Comparison of ENCODE assay signal across 17 mouse cellular contexts in the genomic region with DNA sequence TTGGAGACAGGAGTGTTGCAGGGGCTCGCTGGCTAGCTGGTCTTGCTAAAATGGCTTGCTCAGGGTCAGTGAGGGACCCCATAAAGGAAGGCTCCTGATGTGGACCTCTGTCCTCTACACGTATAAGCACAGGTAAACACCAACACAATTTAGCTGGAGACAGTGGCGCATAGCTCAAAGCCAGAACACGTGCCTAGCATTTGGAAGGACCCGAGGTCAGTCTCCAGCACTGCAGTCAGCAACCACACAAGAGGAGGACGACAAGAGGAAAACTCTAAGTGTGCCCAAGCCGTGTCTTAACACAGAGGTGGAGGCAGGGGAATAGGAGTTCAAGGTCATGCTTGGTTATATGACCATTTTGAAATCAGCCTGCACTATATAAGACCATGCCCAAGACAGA. TPM values are rescaled to one million over a fixed set of nuclear protein-coding genes. Genes with fewer than 3 reads are reported as not detected.
DNase-seq lines count a peak whose midpoint lies in the region; ATAC-seq and TF ChIP-seq lines count a peak whose summit lies in the region.
"Had no signal": no experiment of that assay in that cellular context is flagged by ENCODE, and none has a peak within 500 bp of the region (broad histone marks: within the 10 kb centered on the region; RNA-seq: fewer than 3 reads in every experiment).

No protein-coding gene starts in this region.

- H3K4me2 ChIP-seq in heart, postnatal 0 days (ENCODE audit: low read depth, low read length) = no peak overlapping the region
- H3K4me2 ChIP-seq in heart, embryonic 11.5 days = no peak overlapping the region
- no peak overlapping the region for H3K4me2 ChIP-seq in kidney, postnatal 0 days (ENCODE audit: low read length)
- H3K4me2 ChIP-seq: embryonic facial prominence, embryonic 13.5 days; limb, embryonic 13.5 days; lung, embryonic 14.5 days; midbrain, embryonic 12.5 days; neural tube, embryonic 12.5 days had no signal

- 79% methylated on average over 7 of the region's 7 CpGs for WGBS in heart, postnatal 0 days
- WGBS in heart, embryonic 11.5 days (ENCODE audit: insufficient replicate concordance) = 87% methylated on average over 7 of the region's 7 CpGs
- WGBS in kidney, postnatal 0 days = 83% methylated on average over 7 of the region's 7 CpGs
- 76% methylated on average over 7 of the region's 7 CpGs for WGBS in bone marrow, adult 2 months

- TF ChIP-seq POLR2A in bone marrow, adult 2 months (IDR thresholded peaks at IDR 0.05; ENCODE audit: borderline replicate concordance, control insufficient read depth, low read depth, low read length) = no peak

- DNase-seq in heart, postnatal 0 days (ENCODE audit: low spot score) = no peak
- no peak for DNase-seq in kidney, postnatal 0 days (ENCODE audit: low spot score)
- DNase-seq in kidney, postnatal 4 days = no peak
- DNase-seq in 416B (ENCODE audit: low read depth) = peak; percentile 62
- no peak for DNase-seq in right cerebral cortex, postnatal 10 days (ENCODE audit: low spot score in 2 of 2)
- DNase-seq: cerebellum, adult 9-11 months; gastrocnemius, postnatal 36 days; lung, embryonic 14.5 days; lung, postnatal 4 days; right cerebral cortex, adult 18-20 months had no signal

- no peaks in the 10 kb centered on the region for H3K27me3 ChIP-seq in heart, postnatal 0 days (ENCODE audit: control insufficient read depth, insufficient read depth, low read length)
- H3K27me3 ChIP-seq in heart, embryonic 11.5 days (ENCODE audit: control insufficient read depth, insufficient read depth, low read length) = 0 out of 2 replicates have a peak, but pooled peaks cover 3% of the 10 kb centered on the region
- no peaks in the 10 kb centered on the region for H3K27me3 ChIP-seq in kidney, postnatal 0 days (ENCODE audit: insufficient read depth, low read length)
- H3K27me3 ChIP-seq: embryonic facial prominence, embryonic 13.5 days had no signal

- H3K9ac ChIP-seq in heart, postnatal 0 days (replicated peaks; ENCODE audit: low read depth, low read length) = no peak overlapping the region
- H3K9ac ChIP-seq in heart, embryonic 11.5 days (ENCODE audit: low read depth, low read length) = no peak overlapping the region
- no peak overlapping the region for H3K9ac ChIP-seq in kidney, postnatal 0 days (ENCODE audit: low read depth, low read length)
- H3K9ac ChIP-seq: embryonic facial prominence, embryonic 13.5 days; limb, embryonic 13.5 days; lung, embryonic 14.5 days; midbrain, embryonic 12.5 days; neural tube, embryonic 12.5 days had no signal

- H3K4me3 ChIP-seq in heart, postnatal 0 days (ENCODE audit: low read depth, low read length) = no peak overlapping the region
- no peak overlapping the region for H3K4me3 ChIP-seq in heart, embryonic 11.5 days (ENCODE audit: low read depth, low read length)
- H3K4me3 ChIP-seq in kidney, postnatal 0 days (replicated peaks; ENCODE audit: low read depth, low read length) = no peak overlapping the region
- peak overlapping the region; percentile 15 for H3K4me3 ChIP-seq in bone marrow, adult 2 months (replicated peaks; ENCODE audit: control insufficient read depth, low read depth, low read length)
- H3K4me3 ChIP-seq: embryonic facial prominence, embryonic 13.5 days; limb, embryonic 13.5 days; midbrain, embryonic 12.5 days; neural tube, embryonic 12.5 days had no signal

- no peak for TF ChIP-seq EP300 in heart, postnatal 0 days (IDR thresholded peaks at IDR 0.05; ENCODE audit: low read depth)

- peaks cover 43% of the 10 kb centered on the region for H3K4me1 ChIP-seq in heart, postnatal 0 days (ENCODE audit: control insufficient read depth, insufficient read depth)
- H3K4me1 ChIP-seq in heart, embryonic 11.5 days (ENCODE audit: control insufficient read depth, insufficient read depth, low read length) = peaks cover 22% of the 10 kb centered on the region
- peaks cover 27% of the 10 kb centered on the region for H3K4me1 ChIP-seq in kidney, postnatal 0 days (replicated peaks; ENCODE audit: insufficient read depth, low read length)
- peaks cover 13% of the 10 kb centered on the region for H3K4me1 ChIP-seq in bone marrow, adult 2 months (ENCODE audit: control insufficient read depth, insufficient read depth, low read length)

- no peaks in the 10 kb centered on the region for H3K36me3 ChIP-seq in heart, postnatal 0 days (replicated peaks; ENCODE audit: control insufficient read depth, insufficient read depth, low read length)
- no peaks in the 10 kb centered on the region for H3K36me3 ChIP-seq in heart, embryonic 11.5 days (ENCODE audit: control insufficient read depth, insufficient read depth, low read length)
- H3K36me3 ChIP-seq in kidney, postnatal 0 days (ENCODE audit: insufficient read depth, low read length) = no peaks in the 10 kb centered on the region
- H3K36me3 ChIP-seq: embryonic facial prominence, embryonic 13.5 days; limb, embryonic 13.5 days; midbrain, embryonic 12.5 days; neural tube, embryonic 12.5 days had no signal

- TF ChIP-seq CTCF in heart, postnatal 0 days (IDR thresholded peaks at IDR 0.05; ENCODE audit: low read depth) = no peak
- no peak for TF ChIP-seq CTCF in kidney, postnatal 0 days (IDR thresholded peaks at IDR 0.05; ENCODE audit: low read depth)
- no peak for TF ChIP-seq CTCF in bone marrow, adult 2 months (IDR thresholded peaks at IDR 0.05; ENCODE audit: control insufficient read depth, insufficient read depth, low read length)

- H3K9me3 ChIP-seq in heart, postnatal 0 days (replicated peaks; ENCODE audit: control insufficient read depth, low read length) = no peaks in the 10 kb centered on the region
- H3K9me3 ChIP-seq in heart, embryonic 11.5 days (replicated peaks; ENCODE audit: control insufficient read depth, low read length) = no peaks in the 10 kb centered on the region
- no peaks in the 10 kb centered on the region for H3K9me3 ChIP-seq in kidney, postnatal 0 days (replicated peaks; ENCODE audit: low read length)
- H3K9me3 ChIP-seq: embryonic facial prominence, embryonic 13.5 days; limb, embryonic 13.5 days; midbrain, embryonic 12.5 days; neural tube, embryonic 12.5 days had no signal

- ATAC-seq in heart, postnatal 0 days (ENCODE audit: insufficient read depth, low read depth) = no peak
- no peak for ATAC-seq in heart, embryonic 11.5 days (replicated peaks; ENCODE audit: insufficient number of reproducible peaks, low FRiP score, low TSS enrichment)
- 0 out of 2 replicates have a peak, but pooled peaks have one; percentile 9 for ATAC-seq in kidney, postnatal 0 days (replicated peaks; ENCODE audit: low FRiP score, low read depth)
- ATAC-seq: forebrain, embryonic 14.5 days had no signal

- H3K27ac ChIP-seq in heart, postnatal 0 days (ENCODE audit: low read depth) = peak overlapping the region; percentile 40
- H3K27ac ChIP-seq in heart, embryonic 11.5 days (ENCODE audit: low read depth, low read length) = no peak overlapping the region
- peak overlapping the region; percentile 74 for H3K27ac ChIP-seq in kidney, postnatal 0 days
- H3K27ac ChIP-seq in bone marrow, adult 2 months (ENCODE audit: control insufficient read depth, insufficient read depth, low read depth, low read length, poor library complexity) = peak overlapping the region; percentile 60
- H3K27ac ChIP-seq: embryonic facial prominence, embryonic 13.5 days; limb, embryonic 13.5 days; midbrain, embryonic 12.5 days; neural tube, embryonic 12.5 days had no signal

RNA-seq across cellular contexts. Expression of a gene that starts 5.9 kb away (rescaled TPM):
- total RNA-seq in heart, postnatal 0 days (2014; rRNA removed; ENCODE audit: low replicate concordance) = 10.7 and 10.8 TPM in 2 replicates
- 2.2 and 2.5 TPM in 2 replicates for polyA plus RNA-seq in heart, postnatal 0 days (2015; fragmentation: Nextera tagmentation; extraction: Ambion mirVana)
- 3.2 and 4.2 TPM in 2 replicates for polyA plus RNA-seq in heart, embryonic 11.5 days (2014; fragmentation: Nextera tagmentation; extraction: Ambion mirVana)
- 2.2 and 3.0 TPM in 2 replicates for polyA plus RNA-seq in kidney, postnatal 0 days (2015; fragmentation: Nextera tagmentation; extraction: Ambion mirVana)
- polyA plus RNA-seq in bone marrow, adult 2 months (2011; ENCODE audit: insufficient read depth, insufficient read length, low replicate concordance, missing spikeins) = 11.2 and 27.0 TPM in 2 replicates

RNA-seq across cellular contexts. Expression of a gene that starts 32.6 kb away (rescaled TPM):
- total RNA-seq in heart, postnatal 0 days (2014; rRNA removed; ENCODE audit: low replicate concordance) = 21.8 and 24.2 TPM in 2 replicates
- polyA plus RNA-seq in heart, postnatal 0 days (2015; fragmentation: Nextera tagmentation; extraction: Ambion mirVana) = 43.5 and 46.7 TPM in 2 replicates
- polyA plus RNA-seq in heart, embryonic 11.5 days (2014; fragmentation: Nextera tagmentation; extraction: Ambion mirVana) = 36.5 and 38.4 TPM in 2 replicates
- 61.1 and 64.8 TPM in 2 replicates for polyA plus RNA-seq in kidney, postnatal 0 days (2015; fragmentation: Nextera tagmentation; extraction: Ambion mirVana)
- 8.6 and 19.1 TPM in 2 replicates for polyA plus RNA-seq in bone marrow, adult 2 months (2011; ENCODE audit: insufficient read depth, insufficient read length, low replicate concordance, missing spikeins)
